Mouse (Mus musculus): Measurements from ENCODE around the gene Fbxl7. TPM values are rescaled to one million over a fixed set of nuclear protein-coding genes. Genes with fewer than 3 reads are reported as not detected.

The Fbxl7 gene
- polyA plus RNA-seq, 1 experiment, result 2.9 TPM

- Histone ChIP-seq H3K27ac (ENCODE audit: insufficient read depth, low read depth, low read length) (no peak overlapping the region), H3K4me1 (ENCODE audit: control insufficient read depth, insufficient read depth, low read length) (no peaks in the 10 kb centered on the region), H3K27me3 (replicated peaks; ENCODE audit: control insufficient read depth, insufficient read depth, low read length) (no peaks in the 10 kb centered on the region), H3K36me3 (ENCODE audit: control insufficient read depth, insufficient read depth, low read length) (no peaks in the 10 kb centered on the region), H3K4me3 (ENCODE audit: insufficient read depth, low read depth, low read length) (no peak overlapping the region)
- DNase-seq, result peak; percentile 37
- WGBS, result 93% methylated on average over 1 of the region's 1 CpGs
- no peak for TF ChIP-seq POLR2A (IDR thresholded peaks at IDR 0.05; ENCODE audit: low read depth, low read length)
- no peak for TF ChIP-seq CTCF (conservative IDR thresholded peaks at IDR 0.05; ENCODE audit: insufficient read depth, insufficient read length, low read depth, low read length)
These were observed 78.4 kb downstream of the Fbxl7 start for GRCm38 (mm10) chr15:26816931-26817330.

GRCm38 (mm10) chr15:26812856-26813255 lies 82.5 kb downstream of the Fbxl7 start:
- 60% methylated on average over 3 of the region's 3 CpGs for WGBS
- Histone ChIP-seq H3K4me3 (ENCODE audit: insufficient read depth, low read depth, low read length) (no peak overlapping the region), H3K36me3 (ENCODE audit: control insufficient read depth, insufficient read depth, low read length) (no peaks in the 10 kb centered on the region), H3K27me3 (replicated peaks; ENCODE audit: control insufficient read depth, insufficient read depth, low read length) (no peaks in the 10 kb centered on the region), H3K4me1 (ENCODE audit: control insufficient read depth, insufficient read depth, low read length) (no peaks in the 10 kb centered on the region), H3K27ac (ENCODE audit: insufficient read depth, low read depth, low read length) (no peak overlapping the region)
- TF ChIP-seq POLR2A (IDR thresholded peaks at IDR 0.05; ENCODE audit: low read depth, low read length) (no peak), CTCF (conservative IDR thresholded peaks at IDR 0.05; ENCODE audit: insufficient read depth, insufficient read length, low read depth, low read length) (no peak)
- no peak for DNase-seq

- 61% methylated on average over 3 of the region's 3 CpGs for WGBS
- TF ChIP-seq POLR2A (IDR thresholded peaks at IDR 0.05; ENCODE audit: low read depth, low read length) (no peak), CTCF (conservative IDR thresholded peaks at IDR 0.05; ENCODE audit: insufficient read depth, insufficient read length, low read depth, low read length) (no peak)
These were observed 85.8 kb downstream of the Fbxl7 start for GRCm38 (mm10) chr15:26809569-26809968.

GRCm38 (mm10) chr15:26804046-26804445 lies 91.3 kb downstream of the Fbxl7 start:
- TF ChIP-seq CTCF (conservative IDR thresholded peaks at IDR 0.05; ENCODE audit: insufficient read depth, insufficient read length, low read depth, low read length), result no peak
- TF ChIP-seq POLR2A (IDR thresholded peaks at IDR 0.05; ENCODE audit: low read depth, low read length), result no peak
- Histone ChIP-seq H3K4me3 (ENCODE audit: insufficient read depth, low read depth, low read length) (no peak overlapping the region), H3K27ac (ENCODE audit: insufficient read depth, low read depth, low read length) (no peak overlapping the region), H3K36me3 (ENCODE audit: control insufficient read depth, insufficient read depth, low read length) (no peaks in the 10 kb centered on the region), H3K4me1 (ENCODE audit: control insufficient read depth, insufficient read depth, low read length) (0 out of 2 replicates have a peak, but pooled peaks cover 3% of the 10 kb centered on the region), H3K27me3 (replicated peaks; ENCODE audit: control insufficient read depth, insufficient read depth, low read length) (no peaks in the 10 kb centered on the region)
- WGBS, result 53% methylated on average over 5 of the region's 5 CpGs
- DNase-seq, result no peak

More at GRCm38 (mm10) chr15:26809569-26809968, 85.8 kb downstream of the Fbxl7 start:
- H3K27me3 ChIP-seq (replicated peaks; ENCODE audit: control insufficient read depth, insufficient read depth, low read length), result no peaks in the 10 kb centered on the region
- no peaks in the 10 kb centered on the region for H3K4me1 ChIP-seq (ENCODE audit: control insufficient read depth, insufficient read depth, low read length)
- H3K4me3 ChIP-seq (ENCODE audit: insufficient read depth, low read depth, low read length), result no peak overlapping the region
- H3K36me3 ChIP-seq (ENCODE audit: control insufficient read depth, insufficient read depth, low read length), result no peaks in the 10 kb centered on the region
- no peak overlapping the region for H3K27ac ChIP-seq (ENCODE audit: insufficient read depth, low read depth, low read length)
- DNase-seq, result peak; percentile 37

GRCm38 (mm10) chr15:26799457-26800021 lies 95.8 kb downstream of the Fbxl7 start:
- H3K27ac ChIP-seq (ENCODE audit: insufficient read depth, low read depth, low read length), result no peak overlapping the region
- H3K27me3 ChIP-seq (replicated peaks; ENCODE audit: control insufficient read depth, insufficient read depth, low read length), result no peaks in the 10 kb centered on the region
- 0 out of 2 replicates have a peak, but pooled peaks cover 3% of the 10 kb centered on the region for H3K4me1 ChIP-seq (ENCODE audit: control insufficient read depth, insufficient read depth, low read length)
- TF ChIP-seq CTCF (conservative IDR thresholded peaks at IDR 0.05; ENCODE audit: insufficient read depth, insufficient read length, low read depth, low read length), result no peak
- TF ChIP-seq POLR2A (IDR thresholded peaks at IDR 0.05; ENCODE audit: low read depth, low read length), result no peak
- H3K36me3 ChIP-seq (ENCODE audit: control insufficient read depth, insufficient read depth, low read length), result no peaks in the 10 kb centered on the region
- H3K4me3 ChIP-seq (ENCODE audit: insufficient read depth, low read depth, low read length), result no peak overlapping the region
- 67% methylated on average over 3 of the region's 3 CpGs for WGBS
- peak; percentile 51 for DNase-seq

GRCm38 (mm10) chr15:26795937-26796336 lies 99.4 kb downstream of the Fbxl7 start:
- no peaks in the 10 kb centered on the region for H3K4me1 ChIP-seq (ENCODE audit: control insufficient read depth, insufficient read depth, low read length)
- H3K36me3 ChIP-seq (ENCODE audit: control insufficient read depth, insufficient read depth, low read length), result no peaks in the 10 kb centered on the region
- TF ChIP-seq POLR2A (IDR thresholded peaks at IDR 0.05; ENCODE audit: low read depth, low read length) (no peak), CTCF (conservative IDR thresholded peaks at IDR 0.05; ENCODE audit: insufficient read depth, insufficient read length, low read depth, low read length) (no peak)
- H3K27me3 ChIP-seq (replicated peaks; ENCODE audit: control insufficient read depth, insufficient read depth, low read length), result no peaks in the 10 kb centered on the region
- 28% methylated on average over 2 of the region's 2 CpGs for WGBS
- no peak overlapping the region for H3K4me3 ChIP-seq (ENCODE audit: insufficient read depth, low read depth, low read length)
- peak; percentile 10 for DNase-seq
- no peak overlapping the region for H3K27ac ChIP-seq (ENCODE audit: insufficient read depth, low read depth, low read length)

- Histone ChIP-seq H3K27me3 (replicated peaks; ENCODE audit: control insufficient read depth, insufficient read depth, low read length) (no peaks in the 10 kb centered on the region), H3K36me3 (ENCODE audit: control insufficient read depth, insufficient read depth, low read length) (no peaks in the 10 kb centered on the region), H3K4me3 (ENCODE audit: insufficient read depth, low read depth, low read length) (no peak overlapping the region), H3K27ac (ENCODE audit: insufficient read depth, low read depth, low read length) (no peak overlapping the region), H3K4me1 (ENCODE audit: control insufficient read depth, insufficient read depth, low read length) (no peaks in the 10 kb centered on the region)
- WGBS, result 36% methylated on average over 6 of the region's 6 CpGs
- no peak for TF ChIP-seq CTCF (conservative IDR thresholded peaks at IDR 0.05; ENCODE audit: insufficient read depth, insufficient read length, low read depth, low read length)
- no peak for DNase-seq
These were observed 99.9 kb downstream of the Fbxl7 start for GRCm38 (mm10) chr15:26795518-26795917.

All from kidney, adult 2 months (tissue).